Mouse (Mus musculus): ENCODE results near the gene Vmn1r181.
"Not testable (repeated sequence)": the region's sequence is repeated elsewhere in the genome, so short reads cannot be mapped to it uniquely, and the experiment has no call there.

Vmn1r181 gene

DNA sequence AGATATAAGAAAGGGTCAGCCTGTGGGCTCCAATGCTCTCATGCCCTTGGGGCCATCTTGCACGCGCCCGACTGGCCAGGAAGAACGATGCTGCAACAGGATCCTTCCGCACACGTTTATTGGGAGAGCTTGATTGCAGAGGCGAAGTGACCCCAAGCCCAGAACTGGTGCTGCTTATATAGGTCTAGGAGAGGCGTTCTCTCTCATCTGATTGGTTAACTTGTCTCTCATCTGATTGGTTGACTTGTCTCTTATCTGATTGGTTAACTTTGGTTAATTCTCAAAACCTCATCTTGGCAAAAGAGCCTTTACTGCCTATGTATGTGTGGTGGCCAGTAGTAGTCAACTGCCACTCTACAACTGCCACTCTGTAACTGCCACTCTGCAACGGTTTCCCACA is at the start of gene Vmn1r181:
TSS of gene Vmn1r181 (plus strand) at position 301 of the 400 bp plus-strand sequence.
- DNase-seq (ENCODE audit: extremely low spot score, low spot score): not testable (repeated sequence)

DNA sequence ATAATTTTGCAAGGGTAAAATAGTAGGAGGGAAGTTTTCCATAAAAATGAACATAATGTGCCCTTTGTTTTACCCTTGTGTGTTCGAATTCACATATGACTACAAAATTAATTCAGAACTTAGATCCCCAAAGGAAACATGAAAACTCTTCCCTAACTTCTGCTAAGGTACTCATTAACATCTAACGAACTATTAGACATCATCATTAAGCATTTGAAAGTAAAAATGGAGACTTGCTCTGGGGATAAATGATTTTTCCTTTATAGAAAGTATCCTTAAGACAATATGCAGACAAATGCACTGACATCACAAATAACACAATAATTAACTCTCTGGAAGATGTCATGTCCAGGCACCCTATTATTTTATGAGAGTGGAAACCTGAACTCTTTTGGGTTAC is 47.7 kb upstream of the Vmn1r181 start, which contains the start of gene Vmn1r179:
TSS of gene Vmn1r179 (plus strand) at position 301 of the 400 bp plus-strand sequence.
- DNase-seq (ENCODE audit: extremely low spot score, low spot score): no peak

DNA sequence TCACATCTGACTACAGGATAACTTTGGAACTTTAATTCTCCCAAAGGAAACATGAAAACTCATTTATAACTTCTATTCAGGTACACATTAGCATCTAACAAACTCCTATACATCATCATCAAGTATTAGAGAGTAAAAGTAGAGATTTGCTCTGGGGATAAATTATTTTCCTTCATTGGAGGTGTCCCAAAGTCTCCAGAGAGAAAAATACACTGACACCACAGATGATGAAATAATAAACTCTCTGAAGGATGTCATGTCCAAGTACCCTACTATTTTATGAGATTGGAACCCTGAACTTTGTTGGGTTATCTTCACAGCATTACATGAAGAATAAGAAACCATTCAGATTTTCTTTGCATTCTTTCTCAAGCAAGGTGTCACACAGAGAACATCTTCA is 24.1 kb upstream of the Vmn1r181 start, which contains the start of gene Vmn1r180:
TSS of gene Vmn1r180 (plus strand) at position 301 of the 400 bp plus-strand sequence.
- no peak for DNase-seq (ENCODE audit: extremely low spot score, low spot score)

DNA sequence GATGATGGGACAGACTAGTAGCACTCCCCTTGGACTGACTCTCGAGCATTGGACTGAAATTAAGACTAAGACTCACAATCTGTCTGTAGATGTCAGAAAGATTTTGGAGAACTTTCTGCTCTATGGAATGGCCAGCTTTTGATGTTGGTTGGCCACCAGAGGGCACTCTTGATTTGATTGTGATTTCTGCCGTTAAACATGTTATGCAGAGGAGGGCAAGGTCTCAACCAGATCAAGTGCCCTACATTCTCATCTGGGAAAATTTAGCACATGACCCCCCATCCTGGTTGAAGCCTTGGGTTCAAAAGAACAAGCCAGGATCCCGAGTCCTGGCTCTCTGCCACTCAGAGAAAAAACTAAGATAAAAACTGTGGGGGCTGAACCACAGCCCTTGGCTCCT is 6.4 kb upstream of the Vmn1r181 start:
- not testable (repeated sequence) for DNase-seq (ENCODE audit: extremely low spot score, low spot score)

DNA sequence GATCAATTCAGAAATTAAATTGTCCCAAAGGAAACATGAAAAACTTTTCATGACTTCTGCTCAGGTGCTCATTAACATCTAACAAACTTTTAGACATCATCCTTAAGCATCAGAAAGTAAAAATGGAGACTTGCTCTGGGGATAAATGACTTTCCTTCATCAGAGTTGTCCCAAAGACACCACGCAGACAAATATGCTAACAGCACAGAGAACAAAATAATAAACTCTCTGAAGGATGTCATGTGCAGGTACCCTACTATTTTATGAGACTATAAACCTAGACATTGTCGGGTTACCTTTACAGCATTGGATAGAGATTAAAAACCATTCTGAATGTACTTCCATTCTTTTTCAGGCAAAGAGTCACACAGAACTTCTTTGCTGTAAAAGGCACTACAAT is 27.0 kb downstream of the Vmn1r181 start, which contains the start of gene V1rd19:
TSS of gene V1rd19 (plus strand) at position 301 of the 400 bp plus-strand sequence.
- DNase-seq (ENCODE audit: extremely low spot score, low spot score): no peak

All from neural tube, embryonic 10.5 days (tissue).